Mouse (Mus musculus): ENCODE data around the gene Cgref1.

Cgref1 gene

DNA sequence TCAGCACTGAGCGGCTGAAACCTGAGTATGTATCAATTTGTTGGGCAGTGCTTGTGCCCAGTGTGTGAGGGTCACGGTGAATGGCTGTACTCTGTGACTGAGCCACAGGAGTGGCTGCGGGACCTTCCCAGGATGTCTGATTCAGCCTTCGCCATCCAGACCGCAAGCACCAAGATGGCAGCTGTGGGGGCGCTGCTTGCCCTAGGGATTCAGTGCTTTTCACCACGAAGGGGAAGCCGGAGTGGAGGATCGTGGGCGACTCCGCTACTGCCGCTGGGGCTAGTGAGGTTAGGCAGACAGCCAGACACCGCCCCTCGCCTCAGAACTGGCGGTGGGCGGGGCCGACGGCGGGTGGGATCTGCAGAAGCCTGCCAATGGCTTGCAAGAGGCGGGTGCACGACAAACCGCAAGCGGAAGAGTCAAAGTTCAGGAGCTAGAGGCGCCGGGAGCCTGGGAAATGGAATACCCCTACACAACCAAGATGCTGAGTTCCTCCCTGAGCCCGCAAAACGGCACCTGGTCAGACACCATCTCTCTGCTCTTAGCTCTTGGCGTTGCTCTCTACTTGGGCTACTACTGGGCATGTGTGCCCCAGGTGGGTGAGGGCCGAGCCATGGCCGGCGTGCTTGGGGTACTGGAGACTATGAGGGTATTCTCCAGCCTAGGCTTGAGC, 4.4 kb upstream of the Cgref1 start:
- peak; percentile 97 for DNase-seq

DNA sequence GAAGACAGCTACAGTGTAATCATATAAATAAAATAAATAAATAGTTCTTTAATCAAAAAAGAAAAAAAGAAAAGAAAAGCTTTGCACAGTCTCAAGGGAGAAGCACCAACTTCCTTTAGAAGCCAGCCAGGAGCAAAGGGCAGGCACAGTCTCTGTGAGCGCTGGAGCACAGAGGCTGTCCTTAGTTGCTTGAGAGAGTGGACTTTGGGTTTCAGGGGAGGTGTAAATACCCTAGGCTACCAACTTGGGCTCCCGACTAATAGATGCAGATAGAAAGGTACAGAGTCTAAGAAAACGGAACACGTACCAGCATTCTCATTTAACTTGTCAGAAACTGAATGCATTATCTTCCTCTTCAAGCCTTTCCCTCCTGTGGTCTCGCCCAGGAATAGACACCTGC, 3.2 kb upstream of the Cgref1 start:
- no peak for DNase-seq

DNA sequence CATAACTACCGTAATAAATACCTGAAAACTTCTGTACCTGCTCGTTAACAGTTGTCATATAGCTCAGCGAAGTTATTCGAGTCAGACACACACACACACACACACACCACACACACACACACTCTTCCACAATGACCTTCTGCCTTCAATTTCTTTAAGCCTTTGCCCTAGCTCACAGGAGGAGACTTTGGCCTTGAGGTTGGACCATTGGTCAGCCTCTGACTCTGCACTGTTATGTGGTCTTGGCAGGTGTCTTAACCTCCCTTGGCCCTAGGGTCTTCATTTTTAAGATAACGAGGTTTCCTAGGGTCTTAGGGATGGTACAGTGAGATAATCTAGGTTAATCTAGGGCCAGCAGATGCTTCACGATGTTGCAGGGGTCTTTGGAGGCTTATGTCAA, 1.0 kb downstream of the Cgref1 start:
- no peak for DNase-seq

DNA sequence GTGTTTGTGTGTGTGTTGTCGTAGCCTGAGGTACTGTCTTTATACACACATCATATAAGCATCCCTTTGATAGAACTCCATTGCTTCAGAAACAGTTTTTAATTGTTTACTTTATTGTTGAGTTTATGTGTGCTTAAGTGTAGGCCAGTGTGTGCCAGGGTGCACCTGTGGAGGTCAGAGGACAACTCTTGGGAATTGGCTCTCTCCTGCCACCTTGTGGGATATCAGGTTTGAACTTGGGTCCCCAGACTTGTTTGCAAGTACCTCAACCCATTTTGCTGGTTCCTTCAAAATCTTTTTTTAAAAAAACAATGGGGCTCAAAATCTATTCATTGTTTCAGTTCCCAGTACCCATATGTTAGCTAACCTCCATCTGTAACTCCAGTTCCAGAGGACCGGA, 2.4 kb downstream of the Cgref1 start:
- peak; percentile 65 for DNase-seq

DNA sequence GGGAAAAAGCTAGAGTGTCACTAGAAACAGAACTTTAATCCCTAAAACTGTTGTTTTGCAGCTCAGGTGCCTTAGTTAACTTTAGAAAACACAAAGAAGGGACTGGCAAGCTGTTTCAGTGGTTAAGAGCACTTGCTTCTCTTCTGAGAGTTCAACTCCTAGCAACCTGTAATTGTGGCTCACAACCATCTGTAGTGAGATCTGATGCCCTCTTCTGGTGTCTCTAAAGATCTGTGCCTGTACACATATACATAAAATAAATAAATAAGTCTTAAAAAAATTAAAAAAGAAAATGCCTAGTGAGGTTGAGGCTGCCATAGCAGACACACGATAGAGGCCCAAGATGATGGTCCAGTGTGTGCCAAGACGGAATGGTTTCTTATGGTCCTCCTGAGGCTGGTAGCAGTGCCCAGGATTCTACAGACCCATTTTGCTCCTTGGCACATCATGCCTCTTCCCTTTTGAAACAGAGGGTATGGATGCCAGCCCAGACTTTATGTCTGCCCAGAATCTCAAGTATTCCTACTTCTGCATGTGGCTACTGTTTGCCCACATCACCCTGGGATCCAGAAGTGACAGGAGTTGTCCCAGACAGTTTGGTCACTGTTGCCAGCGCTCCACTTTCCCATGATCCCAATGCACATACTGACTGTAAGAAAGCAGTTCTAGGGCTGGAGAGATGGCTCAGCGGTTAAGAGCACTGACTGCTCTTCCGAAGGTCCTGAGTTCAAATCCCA, 10.5 kb downstream of the Cgref1 start:
- DNase-seq = no peak

DNA sequence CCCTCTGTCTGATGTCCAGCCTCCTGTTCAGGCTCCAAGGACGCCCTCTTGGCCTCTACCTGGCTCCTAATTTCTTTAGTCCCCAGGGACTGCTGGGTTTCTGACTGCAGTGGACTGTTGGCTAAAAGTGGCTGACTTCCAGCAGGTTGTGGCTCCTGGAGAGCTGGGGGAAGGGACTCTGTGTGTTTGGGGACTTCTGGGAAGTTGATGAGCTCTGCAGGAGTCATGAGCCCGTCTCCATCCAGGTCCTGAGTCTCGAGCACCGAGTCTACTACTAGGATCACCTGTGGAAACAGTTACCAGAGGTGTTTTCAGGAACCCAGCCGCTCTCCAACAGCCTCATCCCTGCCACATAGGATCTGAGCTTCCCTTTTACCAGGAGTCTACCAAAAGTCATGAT, 11.7 kb downstream of the Cgref1 start:
- DNase-seq = no peak

DNA sequence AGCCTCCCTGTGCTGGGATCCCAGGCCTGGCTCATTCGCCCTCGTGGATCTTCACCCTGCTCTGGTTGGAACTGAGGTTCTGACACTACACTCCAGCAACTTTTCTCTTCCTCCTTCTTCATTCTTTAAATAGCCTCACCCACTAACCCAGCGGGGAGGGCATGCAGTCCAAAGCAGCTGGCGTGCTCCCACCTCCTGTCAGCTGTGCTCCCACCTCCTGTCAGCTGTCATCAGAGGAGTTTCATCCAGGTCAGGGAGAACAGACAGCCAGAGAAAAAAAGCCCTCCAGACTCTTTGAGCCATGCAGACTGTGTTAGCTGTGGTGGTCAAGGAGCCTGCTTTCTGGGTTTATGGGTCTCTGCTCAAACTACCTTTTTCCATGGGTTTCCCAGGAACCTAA, 14.0 kb downstream of the Cgref1 start:
- no peak for DNase-seq

DNA sequence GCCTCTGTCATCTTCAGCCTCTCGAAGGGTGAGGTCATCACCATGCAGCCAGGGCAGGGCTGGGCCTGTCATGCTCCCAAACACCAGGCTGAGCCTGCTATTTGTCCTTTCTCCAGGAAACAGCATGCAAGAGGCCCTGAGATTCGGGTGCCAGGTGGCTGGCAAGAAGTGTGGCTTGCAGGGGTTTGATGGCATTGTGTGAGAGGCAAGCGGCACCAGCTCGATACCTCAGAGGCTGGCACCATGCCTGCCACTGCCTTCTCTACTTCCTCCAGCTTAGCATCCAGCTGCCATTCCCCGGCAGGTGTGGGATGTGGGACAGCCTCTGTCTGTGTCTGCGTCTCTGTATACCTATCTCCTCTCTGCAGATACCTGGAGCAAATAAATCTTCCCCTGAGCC, 14.5 kb downstream of the Cgref1 start:
- DNase-seq = no peak

DNA sequence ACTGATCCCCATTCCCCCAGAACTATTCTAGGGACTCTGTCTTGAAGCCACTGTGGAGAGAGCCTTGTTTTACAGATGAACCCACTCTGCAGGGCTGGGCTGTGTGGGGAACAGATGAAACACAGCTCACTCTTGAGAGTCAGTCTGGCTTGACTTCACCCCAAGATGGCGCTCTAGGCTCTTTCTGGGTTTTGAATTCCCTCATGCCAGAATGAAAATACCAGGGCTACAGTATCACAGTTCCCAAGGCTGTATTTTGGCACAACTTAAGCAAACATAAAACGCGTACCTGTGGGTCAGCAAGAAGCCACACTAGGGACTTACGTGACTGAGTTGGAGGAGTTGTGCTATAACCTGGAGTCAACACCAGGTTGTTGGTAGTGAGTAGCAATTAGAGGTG, 15.3 kb downstream of the Cgref1 start:
- DNase-seq = peak; percentile 60

DNA sequence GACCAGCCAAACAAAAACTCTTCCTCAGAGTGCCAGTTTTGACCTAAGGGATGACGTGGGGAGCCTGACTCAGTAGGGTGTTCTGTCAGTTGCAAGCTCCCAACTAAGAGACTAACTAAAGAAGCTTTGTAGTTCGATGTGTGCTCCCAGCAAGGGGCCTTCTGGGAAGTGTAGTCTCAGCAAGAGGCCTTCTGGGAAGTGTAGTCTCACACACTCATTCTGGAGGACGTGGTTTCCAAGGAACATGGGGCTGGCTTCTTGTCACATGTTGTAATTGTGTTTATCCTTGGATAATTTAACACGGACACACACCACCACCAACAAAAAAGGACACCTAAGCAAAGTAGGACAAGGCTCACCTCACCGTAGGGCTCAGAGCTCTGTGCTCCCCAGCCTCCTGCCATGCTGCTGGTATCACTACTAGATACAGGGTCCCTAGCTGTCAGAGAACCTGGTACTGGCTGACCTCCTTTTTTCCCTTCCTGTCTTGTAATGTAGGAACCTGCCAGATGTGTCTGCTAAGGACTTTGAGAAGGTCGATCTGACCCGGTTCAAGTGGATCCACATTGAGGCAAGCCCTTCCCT, 17.4 kb downstream of the Cgref1 start:
- DNase-seq = no peak

DNA sequence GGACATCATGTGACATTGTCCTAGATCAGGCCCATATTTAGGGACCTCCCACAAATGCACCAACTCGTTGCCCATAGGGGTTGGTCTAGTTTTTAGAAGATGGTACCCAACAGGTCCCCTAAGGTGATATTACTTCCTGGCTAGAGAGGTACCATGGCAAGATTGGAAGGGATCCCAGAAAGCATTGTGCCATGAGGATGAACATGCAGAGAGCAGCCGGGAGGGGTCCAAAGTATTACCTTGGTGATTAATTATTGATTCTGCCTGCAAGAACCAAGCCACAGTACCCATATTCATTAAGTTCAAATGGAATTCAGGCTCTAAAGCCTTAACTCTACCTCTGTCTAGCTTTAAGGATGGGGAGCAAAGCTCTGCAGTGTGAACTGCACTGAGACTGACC, 19.3 kb downstream of the Cgref1 start:
- DNase-seq = no peak

DNA sequence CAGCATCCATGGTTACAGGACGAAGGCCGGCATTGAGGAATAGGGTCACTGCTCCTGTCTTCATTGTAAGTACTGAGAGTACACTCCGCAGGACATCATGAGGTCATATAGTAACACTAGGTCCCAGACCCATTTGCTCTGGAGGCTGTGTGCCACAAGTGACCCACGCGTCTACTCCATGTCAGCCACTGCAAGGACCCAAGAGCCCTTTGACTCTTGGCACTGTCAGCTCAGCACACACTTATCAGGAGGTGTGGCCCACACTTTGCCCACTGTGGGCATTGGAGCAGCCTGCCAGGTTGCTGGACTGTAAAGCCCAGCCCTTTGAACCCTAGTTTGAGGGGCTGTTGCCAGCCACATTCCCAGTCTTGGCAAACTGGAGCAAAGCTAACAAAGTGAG, 20.2 kb downstream of the Cgref1 start:
- no peak for DNase-seq

DNA sequence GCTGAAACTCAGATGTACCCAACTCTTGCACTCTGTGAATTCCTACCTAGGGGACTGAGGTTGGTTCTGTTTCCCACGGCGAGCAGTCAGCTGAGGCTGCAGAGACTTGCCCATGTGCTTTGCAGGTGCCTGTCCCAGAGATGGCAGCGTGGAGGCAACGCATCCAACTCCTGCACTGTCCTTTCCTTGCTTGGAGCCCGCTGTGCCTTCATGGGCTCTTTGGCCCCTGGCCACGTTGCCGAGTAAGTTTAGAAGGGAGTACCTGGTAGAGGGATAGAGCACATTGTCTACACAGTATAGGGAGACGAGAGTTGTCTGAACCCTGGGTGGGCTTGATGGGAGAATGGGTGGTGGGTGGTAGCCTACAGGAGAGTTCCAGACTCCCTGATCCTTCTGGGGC, 20.8 kb downstream of the Cgref1 start:
- no peak for DNase-seq

DNA sequence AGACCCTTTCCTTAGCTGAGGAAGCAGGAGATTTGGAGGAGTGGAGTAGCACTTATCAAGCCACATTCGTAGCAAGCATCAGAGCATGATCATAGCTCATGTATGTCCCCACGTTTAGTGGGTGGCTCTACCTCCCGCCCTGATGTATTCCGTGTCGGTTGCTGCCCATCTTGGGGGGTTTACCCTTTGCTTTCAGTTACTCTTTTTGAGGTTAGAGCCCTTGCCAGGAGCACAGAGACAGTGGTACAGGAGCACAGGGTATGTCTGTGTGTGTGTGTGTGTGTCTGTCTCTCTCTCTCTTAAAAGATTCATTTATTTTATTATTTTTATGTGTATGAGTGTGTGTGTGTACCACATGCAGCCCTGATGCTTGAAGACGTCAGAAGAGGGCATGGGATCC, 22.3 kb downstream of the Cgref1 start:
- no peak for DNase-seq

DNA sequence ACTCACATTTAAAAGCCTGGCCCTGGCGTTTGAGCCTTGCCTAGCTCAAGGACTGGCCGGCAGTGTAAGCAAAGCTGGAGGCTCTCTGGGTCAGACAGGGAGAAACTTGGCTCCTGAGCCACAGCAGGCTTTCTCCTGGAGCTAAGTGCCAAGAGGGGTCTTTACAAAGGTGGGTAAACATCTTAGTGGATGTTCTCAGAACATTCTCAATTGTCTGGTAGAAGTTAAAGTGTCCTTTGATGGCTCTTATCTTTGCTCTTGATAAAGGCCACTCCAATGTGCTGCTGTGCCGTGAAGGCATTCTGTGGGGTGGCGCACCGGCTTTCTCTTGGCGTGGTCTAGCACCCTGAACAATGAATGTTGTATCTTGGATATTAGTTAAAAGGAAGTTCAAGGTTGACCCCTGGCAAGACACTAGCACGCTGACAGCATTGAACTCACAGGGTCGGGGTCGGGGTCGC, 22.8 kb downstream of the Cgref1 start:
- no peak for DNase-seq

DNA sequence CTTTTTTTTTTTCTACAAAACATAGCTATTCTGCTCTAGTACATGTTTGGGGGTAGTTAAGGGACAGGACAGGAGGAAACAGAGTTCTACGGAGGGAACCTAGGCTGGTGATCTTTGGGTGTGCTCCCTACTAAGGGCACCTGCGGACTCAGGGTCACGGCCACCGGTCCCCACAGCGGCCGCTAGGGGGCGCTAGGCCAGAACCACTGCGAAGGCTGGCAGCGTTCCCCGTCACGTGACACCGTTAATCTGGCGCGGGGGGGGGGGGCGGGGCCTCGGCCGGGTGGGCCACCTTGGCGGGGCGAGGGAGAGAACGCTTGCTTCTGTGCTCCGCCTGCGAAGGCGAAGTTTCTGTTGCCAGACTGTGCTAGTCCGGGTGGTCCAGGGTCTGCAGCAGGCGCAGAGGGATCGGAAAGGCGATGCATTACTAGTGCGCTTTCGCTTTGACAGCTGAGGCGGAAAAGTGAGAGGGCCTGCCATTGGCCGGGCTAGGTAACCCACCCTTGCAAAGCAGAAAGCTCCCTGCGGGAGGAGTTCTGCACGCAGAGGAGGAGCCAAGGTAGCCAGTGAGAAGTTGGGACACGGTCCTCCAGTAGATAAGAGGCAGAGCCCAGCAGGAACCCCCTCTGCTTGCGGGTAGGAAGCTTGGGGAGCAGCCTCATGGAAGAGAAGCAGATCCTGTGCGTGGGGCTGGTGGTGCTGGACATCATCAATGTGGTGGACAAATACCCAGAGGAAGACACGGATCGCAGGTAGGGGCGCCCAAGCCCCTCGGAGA, 23.9 kb downstream of the Cgref1 start, which contains the start of gene Khk:
Khk (plus strand) TSS at position 176 of the 778 bp plus-strand sequence.
- peak; percentile 96 for DNase-seq

DNA sequence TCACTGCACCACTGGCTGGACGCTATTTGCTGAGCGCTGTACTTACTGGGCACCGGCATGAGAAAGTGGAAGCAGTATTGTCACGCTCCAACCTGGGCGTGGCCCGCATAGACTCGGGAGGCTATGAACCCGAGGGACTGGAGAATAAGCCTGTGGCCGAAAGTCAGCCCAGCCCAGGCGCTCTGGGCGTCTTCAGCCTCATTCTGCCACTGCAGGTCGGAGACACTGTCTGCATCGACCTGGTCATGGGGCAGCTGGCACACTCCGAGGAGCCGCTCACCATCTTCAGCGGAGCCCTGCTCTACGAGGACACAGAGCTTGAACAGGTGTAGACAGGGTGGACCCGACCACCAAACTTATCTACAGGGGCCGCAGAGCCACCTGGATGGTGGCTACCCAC, 24.8 kb downstream of the Cgref1 start:
- DNase-seq = no peak

DNA sequence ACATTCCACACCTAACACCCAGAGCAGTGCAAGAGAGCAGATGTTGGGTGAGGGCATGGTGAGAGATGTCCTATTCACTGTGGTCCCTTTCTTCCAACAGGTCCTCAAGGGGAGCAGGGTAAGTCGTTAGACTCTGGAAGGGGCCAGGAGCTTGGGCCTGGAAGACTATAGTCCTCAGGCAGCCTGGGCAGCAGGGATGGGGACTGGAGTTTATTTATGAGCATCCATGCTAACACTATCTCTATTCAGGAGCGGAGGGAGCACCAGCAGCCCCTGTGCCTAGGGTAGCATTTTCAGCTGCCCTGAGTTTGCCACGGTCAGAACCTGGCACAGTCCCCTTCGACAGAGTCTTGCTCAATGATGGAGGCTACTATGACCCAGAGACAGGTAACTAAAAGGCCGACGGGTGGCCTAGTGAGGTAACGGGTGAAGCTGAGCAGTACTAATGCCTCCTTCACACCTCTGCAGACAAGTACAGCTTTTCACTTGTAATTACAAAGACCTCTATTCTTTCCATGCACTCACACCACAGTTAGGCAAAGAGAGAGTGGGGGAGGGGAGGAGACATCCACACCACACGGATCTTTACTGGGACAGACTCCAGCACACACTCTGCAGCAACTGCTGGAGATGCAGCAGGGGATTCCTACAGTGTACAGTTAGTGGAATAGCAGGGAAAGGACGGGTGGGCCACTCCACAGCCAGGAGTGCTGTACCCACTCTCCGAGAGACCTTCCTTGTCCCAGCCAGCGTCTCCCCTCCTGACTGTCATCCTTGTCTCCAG, 25.4 kb downstream of the Cgref1 start:
- no peak for DNase-seq

DNA sequence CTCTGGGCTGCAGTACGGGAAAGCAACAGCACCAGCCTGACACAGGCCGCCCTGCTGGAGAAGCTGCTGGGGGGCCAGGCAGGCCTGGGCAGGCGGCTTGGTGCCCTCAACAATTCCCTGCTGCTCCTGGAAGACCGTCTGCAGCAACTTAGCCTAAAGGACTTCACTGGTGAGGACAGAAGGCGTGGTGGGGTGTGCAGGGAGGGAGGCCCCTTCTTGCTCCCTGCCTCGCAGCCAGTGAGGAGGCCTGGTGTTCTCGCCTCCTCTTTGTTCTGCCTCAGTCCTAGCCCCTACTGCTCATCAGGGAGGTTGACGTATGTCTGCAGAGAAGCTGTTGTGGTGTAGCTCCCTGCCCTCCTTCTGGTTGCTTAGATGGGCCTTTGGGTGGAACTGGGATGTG, 26.7 kb downstream of the Cgref1 start:
- no peak for DNase-seq

DNA sequence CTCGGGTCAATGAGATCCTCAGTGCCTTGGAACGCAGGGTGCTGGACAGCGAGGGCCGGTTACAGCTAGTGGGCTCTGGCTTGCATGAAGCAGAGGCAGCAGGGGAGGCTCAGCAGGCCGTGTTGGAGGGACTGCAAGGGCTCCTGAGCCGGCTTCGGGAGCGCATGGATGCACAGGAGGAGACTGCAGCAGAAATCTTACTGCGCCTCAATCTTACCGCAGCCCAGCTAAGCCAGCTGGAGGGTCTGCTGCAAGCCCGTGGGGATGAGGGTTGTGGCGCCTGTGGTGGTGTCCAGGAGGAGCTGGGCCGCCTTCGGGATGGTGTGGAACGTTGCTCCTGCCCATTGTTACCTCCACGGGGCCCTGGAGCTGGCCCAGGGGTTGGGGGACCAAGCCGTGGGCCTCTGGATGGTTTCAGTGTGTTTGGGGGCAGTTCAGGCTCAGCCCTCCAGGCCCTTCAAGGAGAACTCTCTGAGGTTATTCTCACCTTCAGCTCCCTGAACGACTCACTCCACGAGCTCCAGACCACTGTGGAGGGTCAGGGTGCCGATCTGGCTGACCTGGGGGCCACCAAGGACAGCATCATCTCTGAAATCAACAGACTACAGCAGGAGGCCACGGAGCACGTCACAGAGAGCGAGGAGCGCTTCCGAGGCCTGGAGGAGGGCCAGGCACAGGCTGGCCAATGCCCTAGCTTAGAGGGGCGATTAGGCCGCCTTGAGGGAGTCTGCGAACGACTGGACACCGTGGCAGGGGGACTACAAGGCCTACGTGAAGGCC, 27.3 kb downstream of the Cgref1 start:
- no peak for DNase-seq

DNA sequence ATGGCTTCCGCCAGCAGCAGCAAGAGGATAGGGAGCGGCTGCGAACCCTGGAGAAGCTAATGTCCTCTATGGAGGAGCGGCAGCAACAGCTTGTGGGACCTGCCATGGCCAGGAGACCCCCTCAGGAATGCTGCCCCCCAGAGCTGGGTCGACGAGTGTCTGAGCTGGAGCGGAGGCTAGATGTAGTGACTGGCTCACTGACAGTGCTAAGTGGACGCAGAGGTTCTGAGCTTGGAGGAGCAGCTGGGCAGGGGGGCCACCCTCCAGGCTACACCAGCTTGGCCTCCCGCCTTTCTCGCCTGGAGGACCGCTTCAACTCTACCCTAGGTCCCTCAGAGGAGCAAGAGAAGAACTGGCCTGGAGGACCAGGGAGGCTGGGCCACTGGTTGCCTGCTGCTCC, 28.0 kb downstream of the Cgref1 start:
- no peak for DNase-seq

DNA sequence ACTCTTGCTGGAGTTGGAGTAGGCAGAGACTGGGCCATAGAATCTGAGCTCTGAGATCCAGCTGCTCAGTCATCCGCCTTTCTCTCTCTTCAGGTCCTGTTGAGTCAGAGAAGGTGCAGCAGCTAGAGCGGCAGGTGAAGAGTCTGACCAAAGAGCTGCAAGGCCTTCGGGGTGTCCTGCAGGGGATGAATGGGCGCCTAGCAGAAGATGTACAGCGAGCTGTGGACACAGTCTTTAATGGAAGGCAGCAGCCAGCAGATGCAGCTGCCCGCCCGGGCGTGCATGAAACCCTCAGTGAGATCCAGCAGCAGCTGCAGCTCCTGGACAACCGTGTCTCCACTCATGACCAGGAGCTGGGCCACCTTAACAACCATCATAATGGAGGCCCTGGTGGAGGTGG, 28.6 kb downstream of the Cgref1 start:
- no peak for DNase-seq

Measured in thymus, postnatal 14 days (tissue).